Mouse (Mus musculus) olfactory bulb, adult 2 months (tissue): Measurements from ENCODE around the gene Smtnl1.

Source experiments
- CTCF ChIP-seq: fragments of 200-500 bp; IDR thresholded peaks from 2 replicates; pipeline ENCODE4 v1.5.1; 2012; ENCODE audit warnings: low read depth, mild to moderate bottlenecking, low read length, moderate library complexity; ENCODE audit not compliant: insufficient read depth
- POLR2A ChIP-seq: fragments of 200-500 bp; IDR thresholded peaks from 2 replicates; pipeline ENCODE4 v1.6.1; 2012; ENCODE audit warnings: mild to moderate bottlenecking, low read depth, low read length, moderate library complexity; ENCODE audit not compliant: insufficient read depth

- TF ChIP-seq POLR2A (no peak), CTCF (no peak)
Observed at GRCm38 (mm10) chr2:84837817-84838592, 15.6 kb upstream of the Smtnl1 start.
